In genomic region chr5:137614921-137615320, GRCm38 (mm10) we compare ENCODE assay signal across 3 mouse cellular contexts. TPM values are rescaled to one million over a fixed set of nuclear protein-coding genes. Genes with fewer than 3 reads are reported as not detected.
"Had no signal": no experiment of that assay in that cellular context is flagged by ENCODE, and none has a peak within 500 bp of the region (broad histone marks: within the 10 kb centered on the region; RNA-seq: fewer than 3 reads in every experiment).

No protein-coding gene starts in this region.

RNA-seq across cellular contexts. Expression of gene Pcolce, which starts 1.3 kb away (rescaled TPM):
- total RNA-seq: megakaryocyte progenitor cell, adult 5-6 weeks; megakaryocyte-erythroid progenitor cell, adult 5-6 weeks had no signal

RNA-seq across cellular contexts. Expression of gene Fbxo24, which starts 13.9 kb away (rescaled TPM):
- total RNA-seq: megakaryocyte-erythroid progenitor cell, adult 5-6 weeks had no signal
- polyA plus RNA-seq: kidney, embryonic 14.5 days had no signal
